Mouse (Mus musculus) thymus, adult 2 months (tissue): ENCODE data around the gene Olfr652. TPM values are rescaled to one million over a fixed set of nuclear protein-coding genes. Genes with fewer than 3 reads are reported as not detected.

ENCODE experiments used
- DNase-seq: peaks from one replicate; pipeline ENCODE4 v3.0.0; 2021
- H3K27ac ChIP-seq: fragments of 200-500 bp; 2 replicates; pipeline ENCODE4 v1.5.1; 2012; ENCODE audit warnings: low read length, control low read depth; ENCODE audit not compliant: control insufficient read depth, insufficient read depth
- H3K27me3 ChIP-seq: fragments of 200-500 bp; 2 replicates; pipeline ENCODE4 v1.6.1; 2012; ENCODE audit warnings: mild to moderate bottlenecking, low read length, moderate library complexity, mixed read lengths; ENCODE audit not compliant: control insufficient read depth, insufficient read depth
- H3K36me3 ChIP-seq: fragments of 200-500 bp; 2 replicates; pipeline ENCODE4 v1.6.1; 2012; ENCODE audit warnings: mild to moderate bottlenecking, low read length, moderate library complexity; ENCODE audit not compliant: control insufficient read depth, insufficient read depth
- H3K4me1 ChIP-seq: fragments of 200-500 bp; replicated peaks from 2 replicates; pipeline ENCODE4 v1.6.1; 2012; ENCODE audit warnings: low read length; ENCODE audit not compliant: control insufficient read depth, insufficient read depth
- H3K4me3 ChIP-seq: fragments of 200-500 bp; 2 replicates; pipeline ENCODE4 v1.5.1; 2012; ENCODE audit warnings: mild to moderate bottlenecking, low read length, control low read depth, moderate library complexity; ENCODE audit not compliant: control insufficient read depth, insufficient read depth
- CTCF ChIP-seq: fragments of 200-500 bp; IDR thresholded peaks from 2 replicates; pipeline ENCODE4 v1.5.1; 2012; ENCODE audit warnings: mild to moderate bottlenecking, control low read depth, low read length, moderate library complexity, borderline replicate concordance; ENCODE audit not compliant: control insufficient read depth, poor library complexity, insufficient read depth; ENCODE audit errors: extremely low read depth
- POLR2A ChIP-seq: fragments of 200-500 bp; IDR thresholded peaks from 2 replicates; pipeline ENCODE4 v1.6.1; 2012; ENCODE audit warnings: mild to moderate bottlenecking, low read length, control low read depth, moderate library complexity; ENCODE audit not compliant: control insufficient read depth, poor library complexity, insufficient read depth; ENCODE audit errors: extremely low read depth
- WGBS: fragments of 180-500 bp; shearing (Covaris S2); methylation state at CpG from one replicate; pipeline ENCODE4 v1.1.7; 2018; 5-methylcytosine and 5-hydroxymethylcytosine counted together
- polyA plus RNA-seq: library from polyadenylated mRNA; depleted of rRNA; stranded (reverse); fragments of >200 nt; gene quantifications from 2 replicates; pipeline ENCODE4 v1.2.3, GENCODE M21; 2012; rRNA removed

The Olfr652 gene
- polyA plus RNA-seq, result not detected in 2 replicates

DNA sequence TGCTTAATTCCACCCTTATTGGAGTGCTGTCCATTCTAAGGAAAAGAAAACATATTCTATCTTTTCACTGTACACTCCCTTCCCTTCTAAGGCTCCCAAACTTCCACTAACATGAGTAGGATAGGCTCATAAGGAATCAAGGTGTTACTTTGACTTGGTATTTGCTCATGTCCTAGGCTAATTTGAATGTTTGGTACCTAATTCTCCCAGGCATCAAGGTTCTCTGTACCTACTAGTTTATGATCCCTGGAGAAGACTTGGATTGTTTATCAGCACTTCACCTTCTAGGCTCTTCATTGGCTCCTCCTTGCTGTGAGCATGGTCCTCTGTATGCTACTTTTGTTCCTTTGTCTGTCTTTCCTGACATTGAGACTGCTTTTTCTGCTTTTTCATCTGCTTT lies at the start of gene Olfr652:
TSS of gene Olfr652 (plus strand) at position 301 of the 400 bp plus-strand sequence.
- no peaks in the 10 kb centered on the region for H3K36me3 ChIP-seq
- no peaks in the 10 kb centered on the region for H3K27me3 ChIP-seq
- H3K27ac ChIP-seq, result no peak within 1 kb of the TSS
- no peak within 1 kb of the TSS for H3K4me3 ChIP-seq
- no peak for DNase-seq
- TF ChIP-seq POLR2A, result no peak
- no peak for TF ChIP-seq CTCF
- H3K4me1 ChIP-seq, result no peaks in the 10 kb centered on the region

DNA sequence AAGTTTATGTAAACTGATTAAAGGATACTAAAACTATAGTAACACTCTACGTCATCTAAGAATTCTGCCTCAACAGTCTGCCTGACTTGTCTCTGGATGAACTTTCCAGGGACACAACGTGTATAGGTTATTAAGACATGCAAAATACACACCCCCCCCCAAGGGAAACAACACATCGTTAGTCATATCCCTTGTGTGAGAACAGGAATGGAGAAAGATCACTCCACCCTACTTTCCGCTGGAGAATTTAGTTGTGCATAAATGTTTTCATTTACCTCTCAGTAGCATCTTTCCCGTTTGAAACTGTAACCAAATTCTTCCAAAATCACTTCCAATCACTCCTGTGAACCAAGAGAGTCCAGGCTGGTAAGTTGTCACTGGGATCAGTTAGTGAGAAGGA lies 10.9 kb upstream of the Olfr652 start, which contains the start of gene Olfr651:
TSS of gene Olfr651 (plus strand) at position 301 of the 400 bp plus-strand sequence.
- H3K4me3 ChIP-seq, result no peak within 1 kb of the TSS
- WGBS, result 87% methylated on average over 5 of the region's 5 CpGs
- TF ChIP-seq CTCF (no peak), POLR2A (no peak)
- H3K27me3 ChIP-seq, result no peaks in the 10 kb centered on the region
- H3K36me3 ChIP-seq, result no peaks in the 10 kb centered on the region
- no peak within 1 kb of the TSS for H3K27ac ChIP-seq
- H3K4me1 ChIP-seq, result no peaks in the 10 kb centered on the region
- no peak for DNase-seq

DNA sequence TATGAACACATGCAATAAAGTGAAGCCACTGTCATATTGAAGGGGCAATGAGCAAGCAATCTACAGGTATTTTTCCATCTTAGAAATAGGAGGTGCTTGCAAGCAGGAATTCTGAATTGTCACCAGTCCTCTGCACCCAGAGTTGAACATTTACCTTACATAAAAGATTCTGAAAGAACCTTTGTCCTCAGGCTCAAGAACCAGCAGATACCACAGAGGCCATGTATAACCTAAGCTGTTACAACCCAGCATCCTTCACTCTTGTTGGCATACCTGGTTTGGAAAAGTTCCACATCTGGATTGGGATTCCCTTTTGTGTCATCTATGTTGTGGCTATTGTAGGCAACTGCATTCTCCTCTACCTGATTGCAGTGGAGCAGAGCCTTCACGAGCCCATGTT lies 8.0 kb upstream of the Olfr652 start:
- 60% methylated on average over 1 of the region's 1 CpGs for WGBS

DNA sequence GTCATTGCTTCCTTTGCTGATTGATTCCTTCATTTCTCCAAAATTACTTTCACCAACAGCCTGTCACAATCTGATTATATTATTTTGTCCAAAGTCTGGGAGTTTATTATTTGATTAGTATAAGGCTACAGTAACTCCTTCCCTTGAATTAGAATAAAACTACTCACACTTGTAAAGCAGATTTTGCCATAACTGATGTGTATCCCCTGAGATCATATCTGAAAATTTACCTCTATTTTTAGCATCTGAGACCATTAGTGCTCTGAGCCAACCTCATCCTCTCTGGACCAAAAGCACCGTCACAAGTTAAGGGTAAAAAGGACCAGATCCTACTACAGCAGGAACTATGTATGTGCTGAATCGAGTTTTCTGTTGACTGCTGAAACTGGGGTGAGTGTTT lies 16.3 kb downstream of the Olfr652 start, which contains the start of gene Olfr653:
TSS of gene Olfr653 (plus strand) at position 301 of the 400 bp plus-strand sequence.
- Histone ChIP-seq H3K27me3 (no peaks in the 10 kb centered on the region), H3K36me3 (no peaks in the 10 kb centered on the region), H3K4me1 (no peaks in the 10 kb centered on the region), H3K4me3 (no peak within 1 kb of the TSS), H3K27ac (no peak within 1 kb of the TSS)
- TF ChIP-seq POLR2A (no peak), CTCF (no peak)
- 64% methylated on average over 2 of the region's 2 CpGs for WGBS
- DNase-seq, result no peak

More for the DNA sequence above, 8.0 kb upstream of the Olfr652 start:
- H3K36me3 ChIP-seq, result no peaks in the 10 kb centered on the region
- no peaks in the 10 kb centered on the region for H3K27me3 ChIP-seq
- H3K4me1 ChIP-seq, result no peaks in the 10 kb centered on the region
- no peak for TF ChIP-seq CTCF
- no peak for TF ChIP-seq POLR2A
- DNase-seq, result no peak
- no peak overlapping the region for H3K4me3 ChIP-seq
- H3K27ac ChIP-seq, result no peak overlapping the region

DNA sequence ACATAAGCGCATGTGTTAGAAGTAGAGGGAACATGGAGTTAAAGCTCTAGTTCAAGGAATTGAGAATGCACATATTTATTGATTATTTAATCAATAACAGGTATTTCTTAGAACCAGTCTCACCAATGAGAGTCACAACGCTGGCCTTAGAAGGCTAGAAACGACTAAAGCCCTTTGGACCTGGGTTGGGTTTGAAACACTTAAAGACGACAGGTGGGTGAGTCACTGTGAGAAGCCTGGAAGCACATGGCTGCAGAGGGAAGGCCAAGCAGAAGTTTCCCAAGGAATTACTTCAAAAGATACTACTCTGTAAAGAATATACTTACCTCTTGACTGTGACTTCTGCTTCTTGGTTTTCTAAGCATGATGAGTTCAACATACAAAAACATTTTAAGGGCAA lies 20.1 kb downstream of the Olfr652 start:
- no peaks in the 10 kb centered on the region for H3K27me3 ChIP-seq
- no peaks in the 10 kb centered on the region for H3K36me3 ChIP-seq
- DNase-seq, result no peak
- TF ChIP-seq POLR2A, result no peak
- TF ChIP-seq CTCF, result no peak
- WGBS, result 95% methylated on average over 4 of the region's 4 CpGs
- no peak overlapping the region for H3K4me3 ChIP-seq
- H3K4me1 ChIP-seq, result no peaks in the 10 kb centered on the region
- no peak overlapping the region for H3K27ac ChIP-seq

DNA sequence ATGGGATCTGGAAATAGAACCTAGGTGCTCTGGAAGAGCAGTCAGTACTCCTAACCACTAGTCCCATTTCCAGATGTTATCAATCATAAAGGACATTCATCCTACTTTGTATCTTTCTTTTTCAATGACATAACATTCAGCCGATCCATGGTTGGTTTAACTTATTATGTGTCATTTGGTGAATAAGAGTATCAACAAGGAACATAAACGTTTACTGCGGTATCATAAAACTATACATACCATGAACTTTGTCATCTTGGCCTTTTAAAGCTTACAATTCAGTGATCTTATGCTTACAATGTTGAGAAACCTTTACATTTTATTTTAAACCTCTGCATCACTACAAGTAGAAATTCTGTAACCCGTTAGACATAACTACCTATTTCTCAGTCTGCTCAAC lies 20.7 kb downstream of the Olfr652 start:
- H3K4me1 ChIP-seq, result no peaks in the 10 kb centered on the region
- no peak overlapping the region for H3K4me3 ChIP-seq
- no peaks in the 10 kb centered on the region for H3K27me3 ChIP-seq
- 93% methylated on average over 4 of the region's 4 CpGs for WGBS
- H3K36me3 ChIP-seq, result no peaks in the 10 kb centered on the region
- H3K27ac ChIP-seq, result no peak overlapping the region
- TF ChIP-seq CTCF, result no peak
- TF ChIP-seq POLR2A, result no peak
- DNase-seq, result no peak

DNA sequence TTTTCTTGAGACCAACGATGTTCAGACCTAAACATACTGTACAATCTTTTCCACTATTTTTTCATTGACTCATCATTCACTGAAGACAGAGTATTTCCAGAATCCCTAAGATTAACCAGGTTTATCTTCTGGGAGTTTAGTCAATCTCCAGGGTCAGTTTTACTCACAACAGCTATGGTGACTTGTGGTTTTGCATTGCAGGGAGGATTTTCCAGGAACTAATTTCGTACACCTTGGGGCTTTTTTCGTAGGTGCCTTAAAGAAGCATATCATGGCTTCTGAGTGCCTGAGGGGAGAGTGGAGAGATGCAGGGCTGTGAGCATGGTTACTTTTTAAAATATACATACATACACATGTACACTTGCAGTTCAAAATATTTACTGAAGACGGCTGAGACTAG lies 26.0 kb downstream of the Olfr652 start, which contains the start of gene Olfr654:
TSS of gene Olfr654 (plus strand) at position 301 of the 400 bp plus-strand sequence.
- no peak for DNase-seq
- Histone ChIP-seq H3K36me3 (no peaks in the 10 kb centered on the region), H3K4me1 (no peaks in the 10 kb centered on the region), H3K4me3 (no peak within 1 kb of the TSS), H3K27me3 (no peaks in the 10 kb centered on the region), H3K27ac (no peak within 1 kb of the TSS)
- 90% methylated on average over 4 of the region's 4 CpGs for WGBS
- TF ChIP-seq POLR2A (no peak), CTCF (no peak)
